Mouse (Mus musculus) spleen, postnatal 14 days (tissue): Measurements from ENCODE around the gene Mras.

Source experiments
- DNase-seq, 2 experiments: peaks; one replicate each; pipeline ENCODE4 v3.0.0; 2021 to 2022; ENCODE audit warnings: low spot score in 2 of 2

Gene Mras

GRCm38 (mm10) chr9:99357921-99358692 is 79.1 kb downstream of the Mras start, which contains the start of gene Esyt3:
TSS of gene Esyt3 (minus strand) at chr9:99358557.
- no peak for DNase-seq

- DNase-seq, result no peak
Observed at GRCm38 (mm10) chr9:99357561-99357920, 79.6 kb downstream of the Mras start.

GRCm38 (mm10) chr9:99355971-99356370 is 81.2 kb downstream of the Mras start:
- no peak for DNase-seq

- no peak for DNase-seq
Observed at GRCm38 (mm10) chr9:99354796-99355195, 82.4 kb downstream of the Mras start.

GRCm38 (mm10) chr9:99353390-99353789 is 83.8 kb downstream of the Mras start:
- DNase-seq, result no peak

GRCm38 (mm10) chr9:99352964-99353363 is 84.2 kb downstream of the Mras start:
- DNase-seq, result no peak

- no peak for DNase-seq
Observed at GRCm38 (mm10) chr9:99345351-99345792, 91.8 kb downstream of the Mras start.

GRCm38 (mm10) chr9:99341600-99341999 is 95.6 kb downstream of the Mras start:
- no peak for DNase-seq

- DNase-seq, result no peak
Observed at GRCm38 (mm10) chr9:99340126-99340525, 97.1 kb downstream of the Mras start.

GRCm38 (mm10) chr9:99339182-99339581 is 98.0 kb downstream of the Mras start:
- no peak for DNase-seq

GRCm38 (mm10) chr9:99338293-99338692 is 98.9 kb downstream of the Mras start:
- no peak for DNase-seq

- no peak for DNase-seq
Observed at GRCm38 (mm10) chr9:99336538-99336937, 100.6 kb downstream of the Mras start.
